ENCODE assay signal across 24 mouse cellular contexts in the genomic region with DNA sequence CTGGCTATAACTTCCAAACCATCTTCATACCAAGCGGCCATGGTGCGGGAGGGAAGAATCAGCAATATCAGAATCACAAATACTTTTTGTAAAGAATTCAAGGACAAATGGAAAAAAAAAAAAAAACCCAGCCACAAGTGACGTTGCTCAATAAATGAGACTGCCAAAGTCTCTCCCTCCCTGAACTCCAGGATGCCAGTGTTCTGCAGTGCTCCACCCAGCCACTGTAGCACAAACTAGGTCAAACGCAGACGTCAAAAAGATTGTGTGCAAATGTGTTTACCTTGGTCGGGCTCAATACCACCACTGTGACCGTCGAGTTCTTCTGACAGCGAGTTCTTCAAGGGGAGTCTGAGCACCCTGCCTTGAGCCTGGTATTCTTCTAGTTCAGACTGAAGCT.
DNase-seq lines count a peak whose midpoint lies in the region; ATAC-seq and TF ChIP-seq lines count a peak whose summit lies in the region.
"Had no signal": no experiment of that assay in that cellular context is flagged by ENCODE, and none has a peak within 500 bp of the region (broad histone marks: within the 10 kb centered on the region; RNA-seq: fewer than 3 reads in every experiment).

No protein-coding gene starts in this region.

- no peaks in the 10 kb centered on the region for H3K9me3 ChIP-seq in liver, embryonic 12.5 days (replicated peaks)
- H3K9me3 ChIP-seq: embryonic facial prominence, embryonic 12.5 days; embryonic facial prominence, embryonic 15.5 days; forebrain, embryonic 12.5 days; forebrain, embryonic 15.5 days; hindbrain, embryonic 12.5 days; hindbrain, embryonic 15.5 days had no signal

- H3K4me1 ChIP-seq in liver, adult 2 months (ENCODE audit: control insufficient read depth, insufficient read depth, low read length), result peaks cover 2% of the 10 kb centered on the region; the same call in 1 of the 2 replicates
- peaks cover 4% of the 10 kb centered on the region; the same call in 1 of the 2 replicates for H3K4me1 ChIP-seq in liver, embryonic 12.5 days
- H3K4me1 ChIP-seq: embryonic facial prominence, embryonic 12.5 days; embryonic facial prominence, embryonic 15.5 days; forebrain, embryonic 12.5 days; hindbrain, embryonic 12.5 days; hindbrain, embryonic 15.5 days had no signal

- TF ChIP-seq CTCF in liver, adult 2 months (IDR thresholded peaks at IDR 0.05; ENCODE audit: low read depth, low read length), result no peak

- 31% methylated on average over 9 of the region's 9 CpGs for WGBS in liver, adult 2 months
- 77% methylated on average over 9 of the region's 9 CpGs for WGBS in liver, embryonic 12.5 days (ENCODE audit: insufficient replicate concordance)

- DNase-seq in adrenal gland, adult 2 months, result peak; percentile 19
- no peak for DNase-seq in adrenal gland, postnatal 25 days
- peak; percentile 65 for DNase-seq in liver, adult 2 months (ENCODE audit: extremely low read depth, low read depth, low spot score)
- peak; percentile 63 for DNase-seq in Muller cell, postnatal 12 days (ENCODE audit: inconsistent ontology term)
- DNase-seq in fibroblast of lung, adult 2 months (ENCODE audit: low read depth), result peak; percentile 67
- DNase-seq in frontal cortex, postnatal 36 days (ENCODE audit: low spot score in 2 of 2), result no peak
- no peak for DNase-seq in testis, postnatal 14 days (ENCODE audit: low spot score)
- DNase-seq: adrenal gland, adult 8-10 months; adrenal gland, postnatal 36 days; cerebellum, adult 11 months; cerebellum, adult 2 months; cerebellum, adult 9-11 months; cerebellum, postnatal 25 days; gastrocnemius, postnatal 14 days; heart, adult 11 months had no signal

- no peak for TF ChIP-seq POLR2A in liver, adult 2 months (IDR thresholded peaks at IDR 0.05; ENCODE audit: extremely low read depth, insufficient read depth, low read length)

- H3K27ac ChIP-seq in liver, adult 2 months (replicated peaks; ENCODE audit: insufficient read depth, low read depth, low read length), result no peak overlapping the region
- no peak overlapping the region for H3K27ac ChIP-seq in liver, embryonic 12.5 days
- H3K27ac ChIP-seq: embryonic facial prominence, embryonic 12.5 days; embryonic facial prominence, embryonic 15.5 days; forebrain, embryonic 12.5 days; forebrain, embryonic 15.5 days; hindbrain, embryonic 12.5 days; hindbrain, embryonic 15.5 days had no signal

- ATAC-seq in liver, embryonic 12.5 days, result no peak
- ATAC-seq: forebrain, embryonic 15.5 days; Patski had no signal

- H3K27me3 ChIP-seq in liver, adult 2 months (ENCODE audit: control insufficient read depth, insufficient read depth, low read length), result no peaks in the 10 kb centered on the region
- no peaks in the 10 kb centered on the region for H3K27me3 ChIP-seq in liver, embryonic 12.5 days (replicated peaks)
- H3K27me3 ChIP-seq: embryonic facial prominence, embryonic 12.5 days; embryonic facial prominence, embryonic 15.5 days; forebrain, embryonic 12.5 days; forebrain, embryonic 15.5 days; hindbrain, embryonic 12.5 days; hindbrain, embryonic 15.5 days; Patski had no signal

- H3K4me2 ChIP-seq in liver, embryonic 12.5 days, result no peak overlapping the region
- H3K4me2 ChIP-seq: embryonic facial prominence, embryonic 12.5 days; embryonic facial prominence, embryonic 15.5 days; forebrain, embryonic 12.5 days; forebrain, embryonic 15.5 days; heart, embryonic 11.5 days; hindbrain, embryonic 12.5 days; hindbrain, embryonic 15.5 days had no signal

- no peak overlapping the region for H3K4me3 ChIP-seq in liver, adult 2 months (ENCODE audit: insufficient read depth, low read depth, low read length)
- no peak overlapping the region for H3K4me3 ChIP-seq in liver, embryonic 12.5 days
- H3K4me3 ChIP-seq: embryonic facial prominence, embryonic 12.5 days; embryonic facial prominence, embryonic 15.5 days; forebrain, embryonic 12.5 days; forebrain, embryonic 15.5 days; hindbrain, embryonic 12.5 days; hindbrain, embryonic 15.5 days had no signal

- H3K79me2 ChIP-seq in liver, adult 2 months (ENCODE audit: control insufficient read depth, insufficient read depth, low read length), result no peaks in the 10 kb centered on the region

- H3K9ac ChIP-seq in liver, adult 2 months (ENCODE audit: low read depth, low read length), result no peak overlapping the region
- H3K9ac ChIP-seq in liver, embryonic 12.5 days, result no peak overlapping the region
- H3K9ac ChIP-seq: embryonic facial prominence, embryonic 12.5 days; embryonic facial prominence, embryonic 15.5 days; forebrain, embryonic 12.5 days; forebrain, embryonic 15.5 days; hindbrain, embryonic 12.5 days; hindbrain, embryonic 15.5 days had no signal

- no peaks in the 10 kb centered on the region for H3K36me3 ChIP-seq in liver, adult 2 months (ENCODE audit: control insufficient read depth, insufficient read depth, low read length)
- H3K36me3 ChIP-seq in liver, embryonic 12.5 days, result peaks cover 54% of the 10 kb centered on the region

Comparison
In these comparisons a context has a peak if more than half of its experiments do, and no peak if none do; other contexts are left out.
1. DNase-seq: peak in adrenal gland, adult 2 months (single experiment), liver, adult 2 months (single experiment), Muller cell, postnatal 12 days (single experiment) and fibroblast of lung, adult 2 months (single experiment); none in adrenal gland, postnatal 25 days (single experiment), frontal cortex, postnatal 36 days (0 of 2) and testis, postnatal 14 days (single experiment).